Mouse (Mus musculus) C2C12 (cell line): Measurements from ENCODE around the gene Gpr15. TPM values are rescaled to one million over a fixed set of nuclear protein-coding genes. Genes with fewer than 3 reads are reported as not detected.

ENCODE experiments used
- H3K27me3 ChIP-seq: one replicate; pipeline ENCODE4 v1.6.1; 2011; ENCODE audit not compliant: control insufficient read depth, insufficient read depth, insufficient read length
- H3K36me3 ChIP-seq: one replicate; pipeline ENCODE4 v1.6.1; 2011; ENCODE audit not compliant: control insufficient read depth, insufficient read depth
- H3K4me3 ChIP-seq: one replicate; pipeline ENCODE4 v1.5.1; 2011; ENCODE audit warnings: mild to moderate bottlenecking, control low read depth; ENCODE audit not compliant: poor library complexity, insufficient read depth, severe bottlenecking
- H3K79me2 ChIP-seq: one replicate; pipeline ENCODE4 v1.6.1; 2011; ENCODE audit not compliant: control insufficient read depth, insufficient read depth
- H3K79me3 ChIP-seq: one replicate; pipeline ENCODE4 v1.6.1; 2011; ENCODE audit warnings: low read depth, control low read depth
- H3ac ChIP-seq: one replicate; pipeline ENCODE3; 2011; ENCODE audit warnings: low read depth; ENCODE audit not compliant: control insufficient read depth, insufficient read length
- CEBPB ChIP-seq: IDR thresholded peaks from one replicate; pipeline ENCODE4 v1.6.1; 2011; ENCODE audit warnings: low read depth, mild to moderate bottlenecking, control low read depth, moderate library complexity
- CTCF ChIP-seq: IDR thresholded peaks from one replicate; pipeline ENCODE4 v1.5.1; 2011; ENCODE audit not compliant: control insufficient read depth, insufficient read depth, insufficient read length
- FOSL1 ChIP-seq: IDR thresholded peaks from one replicate; pipeline ENCODE4 v1.8.0; 2011; ENCODE audit warnings: mild to moderate bottlenecking, low read length; ENCODE audit not compliant: poor library complexity, insufficient read depth, severe bottlenecking
- MAX ChIP-seq: IDR thresholded peaks from one replicate; pipeline ENCODE4 v1.6.1; 2011; ENCODE audit warnings: mild to moderate bottlenecking, control low read depth
- MYOD1 ChIP-seq: IDR thresholded peaks from one replicate; pipeline ENCODE4 v1.6.1; 2011; ENCODE audit warnings: low read depth; ENCODE audit not compliant: control insufficient read depth, insufficient read length
- MYOG ChIP-seq: IDR thresholded peaks from one replicate; pipeline ENCODE4 v1.6.1; 2011; ENCODE audit not compliant: control insufficient read depth, insufficient read length; ENCODE audit errors: extremely low read depth
- USF1 ChIP-seq: IDR thresholded peaks from one replicate; pipeline ENCODE4 v1.6.1; 2011; ENCODE audit warnings: low read depth, mild to moderate bottlenecking, control low read depth, moderate library complexity
- polyA plus RNA-seq: library from polyadenylated mRNA; unstranded; fragments of >200 nt; fragmentation: generic; extraction: Trizol; gene quantifications from one replicate; pipeline ENCODE4 v1.2.1, GENCODE M21; 2012; ENCODE audit warnings: missing spikeins

The Gpr15 gene
- polyA plus RNA-seq, 1 experiment: not detected

GRCm38 (mm10) chr16:58700174-58700573, 18.7 kb downstream of the Gpr15 start:
- H3K79me2 ChIP-seq: no peaks in the 10 kb centered on the region
- no peak for TF ChIP-seq USF1
- TF ChIP-seq MYOD1: no peak
- TF ChIP-seq FOSL1: no peak
- no peak for TF ChIP-seq CEBPB
- no peak for TF ChIP-seq MAX
- no peak for TF ChIP-seq MYOG
- TF ChIP-seq CTCF: no peak

GRCm38 (mm10) chr16:58697261-58697660, 21.6 kb downstream of the Gpr15 start:
- Histone ChIP-seq H3K79me3 (no peaks in the 10 kb centered on the region), H3K4me3 (no peak overlapping the region), H3K36me3 (no peaks in the 10 kb centered on the region), H3K27me3 (no peaks in the 10 kb centered on the region), H3ac (no peak overlapping the region), H3K79me2 (no peaks in the 10 kb centered on the region)
- TF ChIP-seq MYOG (no peak), MAX (no peak), CEBPB (no peak), FOSL1 (no peak), MYOD1 (no peak), CTCF (no peak), USF1 (no peak)

More at GRCm38 (mm10) chr16:58700174-58700573, 18.7 kb downstream of the Gpr15 start:
- no peak overlapping the region for H3K4me3 ChIP-seq
- no peaks in the 10 kb centered on the region for H3K36me3 ChIP-seq
- no peaks in the 10 kb centered on the region for H3K27me3 ChIP-seq
- H3K79me3 ChIP-seq: no peaks in the 10 kb centered on the region
- no peak overlapping the region for H3ac ChIP-seq

- Histone ChIP-seq H3ac (no peak overlapping the region), H3K27me3 (no peaks in the 10 kb centered on the region), H3K79me3 (no peaks in the 10 kb centered on the region), H3K4me3 (no peak overlapping the region), H3K79me2 (no peaks in the 10 kb centered on the region), H3K36me3 (no peaks in the 10 kb centered on the region)
- no peak for TF ChIP-seq MYOD1
- no peak for TF ChIP-seq CEBPB
- no peak for TF ChIP-seq CTCF
- TF ChIP-seq USF1: no peak
- TF ChIP-seq MAX: no peak
- TF ChIP-seq MYOG: no peak
- TF ChIP-seq FOSL1: no peak
These were observed 22.1 kb downstream of the Gpr15 start for GRCm38 (mm10) chr16:58696796-58697195.

- H3ac ChIP-seq: no peak overlapping the region
- H3K79me3 ChIP-seq: no peaks in the 10 kb centered on the region
- H3K79me2 ChIP-seq: no peaks in the 10 kb centered on the region
- H3K27me3 ChIP-seq: no peaks in the 10 kb centered on the region
- H3K36me3 ChIP-seq: no peaks in the 10 kb centered on the region
- H3K4me3 ChIP-seq: no peak overlapping the region
- no peak for TF ChIP-seq MAX
These were observed 24.8 kb downstream of the Gpr15 start for GRCm38 (mm10) chr16:58694091-58694490.

GRCm38 (mm10) chr16:58690322-58690732, 28.5 kb downstream of the Gpr15 start:
- no peaks in the 10 kb centered on the region for H3K79me2 ChIP-seq
- no peaks in the 10 kb centered on the region for H3K36me3 ChIP-seq
- TF ChIP-seq MYOD1 (no peak), USF1 (no peak), CTCF (no peak), CEBPB (no peak), MYOG (no peak), MAX (no peak), FOSL1 (no peak)
- no peaks in the 10 kb centered on the region for H3K79me3 ChIP-seq
- no peak overlapping the region for H3K4me3 ChIP-seq
- H3K27me3 ChIP-seq: no peaks in the 10 kb centered on the region
- no peak overlapping the region for H3ac ChIP-seq

GRCm38 (mm10) chr16:58689555-58690169, 29.2 kb downstream of the Gpr15 start:
- TF ChIP-seq CEBPB (no peak), FOSL1 (no peak), MYOG (no peak), MAX (no peak), MYOD1 (no peak), USF1 (no peak), CTCF (no peak)
- H3ac ChIP-seq: no peak overlapping the region
- H3K79me3 ChIP-seq: no peaks in the 10 kb centered on the region
- H3K36me3 ChIP-seq: no peaks in the 10 kb centered on the region
- H3K27me3 ChIP-seq: no peaks in the 10 kb centered on the region
- H3K79me2 ChIP-seq: no peaks in the 10 kb centered on the region
- H3K4me3 ChIP-seq: no peak overlapping the region

- Histone ChIP-seq H3ac (no peak overlapping the region), H3K79me2 (no peaks in the 10 kb centered on the region), H3K79me3 (no peaks in the 10 kb centered on the region), H3K27me3 (no peaks in the 10 kb centered on the region), H3K4me3 (no peak overlapping the region), H3K36me3 (no peaks in the 10 kb centered on the region)
- TF ChIP-seq MAX (no peak), FOSL1 (no peak), CTCF (no peak), USF1 (no peak), CEBPB (no peak), MYOG (no peak), MYOD1 (no peak)
These were observed 30.3 kb downstream of the Gpr15 start for GRCm38 (mm10) chr16:58688534-58688933.
